Mouse (Mus musculus) left cerebral cortex, adult 6 months (tissue): ENCODE measurements around the gene Wfikkn1. TPM values are rescaled to one million over a fixed set of nuclear protein-coding genes. Genes with fewer than 3 reads are reported as not detected.

Source experiments
- long read RNA-seq, 2 experiments: library from polyadenylated mRNA; unstranded; transcript quantifications; one replicate each; pipeline ENCODE4 v2.0.0; 2019 to 2020
- polyA plus RNA-seq: library from polyadenylated mRNA; unstranded; fragments of <200 nt; fragmentation: Nextera tagmentation; gene quantifications from 2 replicates; pipeline ENCODE4 v1.2.3, GENCODE M21; 2021

Gene Wfikkn1
- 0.06 and 0.07 TPM in 2 replicates for polyA plus RNA-seq
- long read RNA-seq, experiment 1, partial matches to known transcripts: 0 of 2 reads
- long read RNA-seq, experiment 1, other reads (novel, unspliced or antisense): 2 of 2 reads
- long read RNA-seq, experiment 2: 0 reads

DNA sequence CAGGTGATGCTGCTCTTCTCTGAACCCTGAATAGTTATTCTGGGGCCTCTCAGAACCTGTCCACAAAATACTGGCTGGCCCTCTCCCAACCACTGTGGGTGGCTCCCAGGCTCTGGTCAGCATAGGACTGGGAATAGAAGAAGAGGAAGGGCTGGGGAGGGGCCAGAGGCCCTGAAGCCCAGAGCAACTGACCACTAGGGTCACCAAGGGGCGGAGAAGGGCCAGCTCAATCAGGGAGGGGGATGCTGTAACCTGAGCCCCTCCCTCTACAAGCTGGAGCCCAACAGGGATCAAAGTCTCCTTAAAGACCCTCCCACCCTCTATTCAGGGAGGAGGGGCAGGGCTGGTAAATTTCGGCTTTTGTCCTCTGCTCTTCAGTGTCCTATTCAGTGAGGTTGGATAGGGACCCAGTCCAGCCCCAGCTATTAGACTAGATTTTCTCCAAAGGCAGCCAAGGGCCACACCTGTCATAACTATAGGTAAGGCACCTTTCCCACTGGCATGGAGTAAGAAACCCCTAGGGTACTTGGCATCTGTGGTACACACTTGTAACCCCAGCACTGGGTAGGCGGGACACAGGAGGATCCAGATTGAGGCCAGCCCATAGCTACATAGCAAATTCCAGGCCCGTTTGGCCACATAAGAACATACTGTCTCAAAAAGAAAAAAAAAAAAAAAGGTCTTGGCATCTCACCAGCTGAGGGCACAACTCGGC, at the start of gene Wfikkn1:
Gene Wfikkn1, minus strand, starts transcription at position 663 of the 715 bp plus-strand sequence.

DNA sequence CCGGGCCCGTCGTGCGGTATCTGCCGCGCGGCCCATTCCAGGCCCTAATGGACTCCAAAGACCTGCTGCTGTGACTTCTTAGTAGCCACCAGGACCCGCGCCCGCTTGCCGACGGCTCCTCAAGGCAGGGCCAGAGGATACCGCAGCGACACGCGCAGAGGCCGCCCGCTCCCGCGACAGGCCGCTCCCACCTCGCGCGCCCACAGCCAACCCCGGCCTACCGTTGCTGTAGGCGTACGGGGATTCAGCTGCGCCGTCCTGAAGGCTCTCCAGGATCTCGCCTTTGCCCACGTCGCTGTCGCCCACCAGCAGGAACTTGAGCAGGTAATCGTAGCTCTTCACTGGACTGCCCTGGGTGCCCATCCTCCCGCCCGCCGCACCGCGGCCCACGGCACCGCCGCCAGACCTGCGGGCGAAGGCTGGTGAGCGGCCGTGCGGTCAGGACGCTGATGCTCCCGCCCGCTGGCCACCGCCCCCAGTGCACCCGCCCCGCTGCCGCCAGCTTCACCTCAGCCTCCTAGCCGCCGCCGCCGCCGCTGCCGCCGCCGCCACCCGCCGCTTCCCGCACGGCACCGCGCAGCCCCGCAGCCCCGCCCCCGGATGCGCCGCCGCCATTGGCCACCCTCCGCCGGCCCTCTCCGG, 38.6 kb upstream of the Wfikkn1 start, which contains the start of gene Rab40c:
Gene Rab40c, minus strand, starts transcription at position 584 of the 642 bp plus-strand sequence.

DNA sequence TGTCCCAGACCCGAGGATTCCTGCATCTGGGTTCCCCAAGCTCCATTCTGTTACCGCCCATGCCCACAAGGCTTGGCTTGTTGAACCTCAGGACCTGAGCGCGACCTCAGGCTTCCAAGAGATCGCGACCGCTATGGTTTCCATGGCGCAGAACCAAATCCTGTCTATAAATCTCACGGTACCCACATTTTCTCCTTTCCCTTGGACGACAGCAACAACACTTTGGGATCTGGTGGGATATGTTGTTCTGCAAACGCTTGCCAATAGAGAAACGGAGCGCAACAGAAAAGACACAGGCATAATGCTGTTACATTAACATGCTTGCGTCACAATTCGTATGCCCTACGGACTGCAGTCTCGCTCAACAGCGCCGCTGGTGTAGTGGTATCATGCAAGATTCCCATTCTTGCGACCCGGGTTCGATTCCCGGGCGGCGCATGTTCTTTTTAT, 5.9 kb downstream of the Wfikkn1 start, which contains the start of gene Mettl26:
Gene Mettl26, plus strand, starts transcription at position 354 of the 450 bp plus-strand sequence.

DNA sequence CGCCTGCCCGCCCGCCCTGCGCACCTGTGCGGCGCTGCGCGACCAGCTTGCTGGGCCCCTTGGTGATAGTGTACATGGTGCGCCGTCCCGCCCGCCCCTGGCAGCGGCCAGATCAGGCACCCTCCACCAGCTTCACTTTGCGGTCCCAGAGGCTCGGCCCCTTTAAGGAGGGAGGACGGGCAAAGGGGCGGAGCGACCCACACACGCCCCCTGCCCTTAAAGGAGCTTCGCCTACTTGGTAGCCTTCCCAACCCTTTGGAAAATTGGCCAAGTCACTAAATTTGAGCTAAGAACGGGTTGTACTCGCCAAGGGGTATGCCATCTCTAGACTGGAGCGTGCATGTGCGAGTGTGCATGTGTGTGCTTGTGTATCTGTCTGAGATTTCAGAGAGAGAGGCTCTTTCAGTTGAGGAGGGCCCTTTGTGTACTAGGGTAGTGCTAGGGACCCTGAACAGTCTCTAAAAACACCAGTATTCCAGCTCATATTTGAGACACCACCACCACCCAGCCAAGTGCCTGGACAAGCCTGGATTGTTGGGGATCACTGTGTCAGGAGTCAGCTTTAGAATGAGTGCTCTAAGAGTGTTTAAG, 12.0 kb downstream of the Wfikkn1 start, which contains the start of gene Mcrip2:
Gene Mcrip2, minus strand, starts transcription at position 164 of the 591 bp plus-strand sequence.

DNA sequence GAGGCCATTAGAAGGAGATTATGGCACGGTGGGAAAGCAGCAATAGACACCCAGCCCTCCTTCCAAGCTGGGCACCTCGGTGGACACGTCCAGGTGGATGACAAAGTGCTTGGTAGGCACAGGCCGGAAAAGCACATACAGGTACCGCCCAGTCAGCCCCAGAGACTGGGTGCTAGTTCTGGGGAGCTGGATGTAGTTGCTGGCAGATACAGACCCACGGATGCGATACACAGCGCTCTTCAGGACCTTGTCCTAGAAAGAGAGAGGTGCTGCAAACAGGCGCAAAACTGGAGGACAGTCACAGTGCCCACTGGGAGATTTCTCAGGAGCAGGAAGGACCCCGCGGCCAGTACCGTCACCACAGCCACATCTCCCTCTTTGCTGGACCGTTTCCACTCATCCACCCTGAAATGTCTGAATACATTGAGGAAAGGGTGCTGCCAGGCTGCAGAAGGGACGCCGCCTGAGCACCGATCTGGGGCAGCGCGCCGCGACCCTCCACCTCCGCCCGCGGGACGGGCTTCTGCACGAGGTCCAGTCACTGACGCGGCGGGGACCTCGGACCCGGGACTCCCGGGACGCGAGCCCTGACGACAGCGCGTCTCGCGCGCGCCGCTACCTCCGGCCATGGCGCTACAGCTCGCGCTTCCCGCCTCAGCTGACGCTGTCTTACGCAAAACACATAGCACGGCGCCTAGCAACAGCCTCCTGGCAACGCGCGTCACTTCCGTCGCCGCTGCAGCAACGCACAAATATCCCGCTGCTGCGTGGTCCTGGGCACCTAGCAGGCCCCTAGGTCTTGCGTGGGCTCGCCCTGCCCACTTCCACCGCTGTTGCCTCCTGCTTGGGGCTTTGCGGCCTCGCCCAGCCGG, 19.6 kb downstream of the Wfikkn1 start, which contains the start of gene Wdr90:
Gene Wdr90, minus strand, starts transcription at position 670 of the 872 bp plus-strand sequence.

DNA sequence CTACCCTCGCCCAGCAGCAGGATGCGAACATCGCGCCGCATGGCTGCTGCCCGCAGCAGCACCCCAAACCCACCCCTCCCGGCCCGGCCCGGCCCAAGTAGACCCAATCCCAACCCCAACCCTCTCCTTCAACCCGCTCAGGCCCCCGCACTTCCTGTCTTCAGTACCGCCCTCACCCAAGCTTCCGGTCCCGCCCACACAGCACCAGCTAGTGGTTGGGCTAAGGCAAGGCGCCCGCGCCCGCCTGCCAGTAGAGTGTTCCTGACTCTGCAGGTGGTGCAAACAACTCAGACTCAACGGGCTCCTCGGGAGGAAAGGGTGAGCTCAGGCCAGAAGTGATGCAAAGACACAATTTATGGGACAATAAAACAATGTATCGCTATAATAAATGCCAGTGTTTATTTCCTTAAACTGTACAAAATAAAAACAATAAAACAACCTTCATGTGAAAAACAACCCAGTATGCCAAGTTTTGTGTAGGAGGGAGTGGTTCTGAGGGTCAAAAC, 36.2 kb downstream of the Wfikkn1 start, which contains the start of gene Rhot2:
Gene Rhot2, minus strand, starts transcription at position 456 of the 506 bp plus-strand sequence.

DNA sequence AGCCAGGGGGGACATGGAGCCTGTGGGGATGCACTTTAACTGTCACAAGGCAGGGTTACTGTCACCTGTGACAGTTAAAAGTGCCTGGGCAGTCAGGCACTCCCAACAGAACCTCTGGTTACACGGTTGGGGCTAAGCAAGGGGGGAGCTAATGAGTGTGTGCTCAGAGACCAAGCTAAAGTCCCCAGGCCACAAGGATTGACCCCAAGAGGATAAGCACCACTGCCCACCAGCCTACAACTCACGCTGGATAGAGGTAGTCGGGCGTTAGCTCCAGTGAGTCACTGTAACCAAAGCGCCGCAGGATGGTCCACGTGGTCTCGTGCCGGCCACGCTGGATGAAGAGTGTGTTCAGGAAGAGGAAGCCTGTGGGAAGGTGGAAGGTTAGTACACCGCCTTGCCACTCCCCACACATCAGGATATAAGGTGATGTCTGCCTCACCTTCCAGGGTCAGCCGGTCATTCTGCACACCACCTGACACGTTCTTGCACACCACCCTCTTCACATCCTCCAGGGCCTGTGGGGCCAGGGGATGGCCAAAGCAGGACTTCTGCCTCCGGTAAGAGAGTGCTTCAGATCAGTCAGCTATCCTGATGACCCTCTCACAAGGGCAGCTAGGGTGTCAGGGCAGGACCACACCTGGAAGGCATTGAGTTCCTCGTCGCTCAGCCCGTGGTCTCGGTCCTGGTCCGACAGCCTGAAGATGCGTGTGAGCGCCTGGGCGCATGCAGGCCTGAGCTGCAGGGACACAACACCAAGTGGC, 39.4 kb downstream of the Wfikkn1 start, which contains the start of gene Gm20683:
Gene Gm20683, minus strand, starts transcription at position 647 of the 764 bp plus-strand sequence.

DNA sequence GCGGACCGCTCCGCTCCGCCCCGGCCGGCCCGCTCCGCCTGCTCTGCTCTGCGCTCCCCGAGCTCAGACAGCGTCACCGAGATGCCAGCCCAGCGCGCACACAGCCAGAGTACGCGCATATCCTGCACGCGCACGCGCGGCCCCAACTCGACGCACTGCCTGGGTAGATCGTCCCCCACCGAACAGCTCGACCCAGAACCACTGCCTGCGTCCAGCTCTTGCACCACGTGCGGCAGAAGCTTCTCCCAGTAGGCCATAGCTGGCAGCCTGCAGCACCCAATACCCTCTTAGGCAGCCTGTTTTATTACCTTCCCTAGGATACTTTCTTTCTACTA, 43.6 kb downstream of the Wfikkn1 start, which contains the start of gene Rhbdl1:
Gene Rhbdl1, minus strand, starts transcription at position 220 of the 335 bp plus-strand sequence.

DNA sequence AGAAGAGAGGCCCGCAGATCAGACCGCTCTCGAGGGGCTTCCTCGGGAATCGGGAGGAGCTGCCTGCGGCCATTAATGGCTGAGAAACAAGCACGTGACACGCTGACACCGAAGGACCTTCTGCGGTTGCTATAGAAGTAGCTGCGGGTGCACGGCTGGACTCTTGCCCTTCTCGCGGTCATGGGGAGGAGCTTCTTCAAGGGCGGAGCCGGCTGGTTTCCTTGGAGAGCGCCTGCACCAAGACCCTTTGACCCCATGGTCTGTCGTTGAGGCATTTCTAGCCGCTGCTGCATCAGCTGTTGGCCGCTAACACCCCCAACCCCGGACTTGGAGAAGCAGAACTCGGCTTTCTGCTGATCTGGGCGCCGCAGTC, 47.4 kb downstream of the Wfikkn1 start, which contains the start of gene Stub1:
Gene Stub1, minus strand, starts transcription at position 114 of the 373 bp plus-strand sequence.

DNA sequence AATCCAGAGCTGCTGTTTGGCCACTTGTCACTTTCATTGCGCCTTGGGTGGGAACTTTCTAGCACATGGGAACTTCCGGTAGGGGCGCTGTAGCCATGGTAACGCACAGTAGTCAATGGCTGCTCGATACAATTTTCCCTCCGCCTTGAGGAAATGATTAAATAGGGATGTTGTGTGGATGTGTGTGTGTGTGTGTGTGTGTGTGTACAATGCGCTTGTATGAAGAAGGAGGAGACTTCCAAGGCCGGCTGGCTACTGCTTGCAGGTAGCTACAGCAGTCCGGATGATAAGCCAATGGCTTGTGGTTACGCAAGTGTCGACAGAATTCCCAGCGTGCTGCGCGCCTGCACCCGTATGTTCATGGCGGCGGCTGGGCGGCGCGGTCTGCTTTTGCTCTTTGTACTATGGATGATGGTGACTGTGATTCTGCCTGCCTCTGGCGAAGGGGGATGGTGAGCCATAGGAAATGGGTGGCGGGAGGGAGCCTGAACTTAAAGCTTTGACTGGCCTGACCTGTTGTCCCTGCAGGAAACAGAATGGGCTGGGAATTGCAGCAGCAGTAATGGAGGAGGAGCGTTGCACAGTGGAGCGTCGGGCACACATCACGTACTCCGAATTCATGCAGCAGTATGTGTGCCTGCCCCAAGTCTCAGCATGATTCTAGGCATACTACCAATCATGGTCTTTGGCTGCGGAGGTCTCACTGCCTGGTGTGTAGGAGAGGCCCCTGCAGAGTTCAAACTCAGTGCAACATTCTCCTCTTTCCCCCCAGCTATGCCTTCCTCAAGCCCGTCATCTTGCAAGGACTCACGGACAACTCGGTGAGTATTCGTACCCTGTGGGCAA, 51.7 kb downstream of the Wfikkn1 start, which contains the start of gene Jmjd8:
Gene Jmjd8, plus strand, starts transcription at position 156 of the 846 bp plus-strand sequence.

Other genes starting within 250 kb of the Wfikkn1 start
- 835 and 992 TPM in 2 replicates for gene Gng13, start 163.7 kb downstream of the Wfikkn1 start, polyA plus RNA-seq
- gene Chtf18, start 153.4 kb downstream of the Wfikkn1 start, polyA plus RNA-seq: 0.97 and 1.5 TPM in 2 replicates
- gene Rpusd1, start 153.2 kb downstream of the Wfikkn1 start, polyA plus RNA-seq: 59.3 and 64.4 TPM in 2 replicates
- gene Mslnl, start 144.8 kb downstream of the Wfikkn1 start, polyA plus RNA-seq: 0.20 and 0.21 TPM in 2 replicates
- 0.72 and 1.0 TPM in 2 replicates for gene Msln, start 126.5 kb downstream of the Wfikkn1 start, polyA plus RNA-seq
- 27.4 and 37.4 TPM in 2 replicates for gene Narfl, start 107.1 kb downstream of the Wfikkn1 start, polyA plus RNA-seq
- gene Haghl, start 95.2 kb downstream of the Wfikkn1 start, polyA plus RNA-seq: 114 and 123 TPM in 2 replicates
- 0.31 and 0.39 TPM in 2 replicates for gene Ccdc78, start 94.3 kb downstream of the Wfikkn1 start, polyA plus RNA-seq
- 147 and 187 TPM in 2 replicates for gene Fam173a, start 88.0 kb downstream of the Wfikkn1 start, polyA plus RNA-seq
- gene AC134908.4, start 85.2 kb downstream of the Wfikkn1 start, polyA plus RNA-seq: 4.0 and 5.4 TPM in 2 replicates
- 11.7 and 12.8 TPM in 2 replicates for gene Metrn, start 83.7 kb downstream of the Wfikkn1 start, polyA plus RNA-seq
- 213 and 331 TPM in 2 replicates for gene Fbxl16, start 71.8 kb downstream of the Wfikkn1 start, polyA plus RNA-seq
- 12.1 and 16.0 TPM in 2 replicates for gene Wdr24, start 57.2 kb downstream of the Wfikkn1 start, polyA plus RNA-seq
- 31.5 and 33.5 TPM in 2 replicates for gene Jmjd8, start 52.0 kb downstream of the Wfikkn1 start, polyA plus RNA-seq
- 348 and 416 TPM in 2 replicates for gene Stub1, start 47.5 kb downstream of the Wfikkn1 start, polyA plus RNA-seq
- gene Rhbdl1, start 43.6 kb downstream of the Wfikkn1 start, polyA plus RNA-seq: 10.7 and 55.8 TPM in 2 replicates
- 1.4 and 5.1 TPM in 2 replicates for gene Gm20683, start 39.1 kb downstream of the Wfikkn1 start, polyA plus RNA-seq
- 7.3 and 8.2 TPM in 2 replicates for gene Rhot2, start 36.0 kb downstream of the Wfikkn1 start, polyA plus RNA-seq
- 1.5 and 2.0 TPM in 2 replicates for gene Wdr90, start 19.4 kb downstream of the Wfikkn1 start, polyA plus RNA-seq
- gene Mcrip2, start 12.1 kb downstream of the Wfikkn1 start, polyA plus RNA-seq: 35.6 and 38.4 TPM in 2 replicates
- 65.7 and 79.7 TPM in 2 replicates for gene Mettl26, start 5.8 kb downstream of the Wfikkn1 start, polyA plus RNA-seq
- gene Rab40c, start 38.9 kb upstream of the Wfikkn1 start, polyA plus RNA-seq: 8.7 and 18.7 TPM in 2 replicates
- 94.5 and 96.0 TPM in 2 replicates for gene Pigq, start 64.1 kb upstream of the Wfikkn1 start, polyA plus RNA-seq
- 0.26 and 0.48 TPM in 2 replicates for gene Nhlrc4, start 64.1 kb upstream of the Wfikkn1 start, polyA plus RNA-seq
- gene A930017K11Rik, start 71.7 kb upstream of the Wfikkn1 start, polyA plus RNA-seq: 0.49 and 0.78 TPM in 2 replicates
- 9.2 and 14.4 TPM in 2 replicates for gene Capn15, start 104.9 kb upstream of the Wfikkn1 start, polyA plus RNA-seq
- 7.5 and 13.3 TPM in 2 replicates for gene Rab11fip3, start 188.7 kb upstream of the Wfikkn1 start, polyA plus RNA-seq
- gene Decr2, start 209.5 kb upstream of the Wfikkn1 start, polyA plus RNA-seq: 39.5 and 46.4 TPM in 2 replicates
- 6.0 and 6.4 TPM in 2 replicates for gene Nme4, start 214.7 kb upstream of the Wfikkn1 start, polyA plus RNA-seq
- gene Tmem8, start 232.4 kb upstream of the Wfikkn1 start, polyA plus RNA-seq: 3.1 TPM in 2 replicates
- gene Mrpl28, start 242.6 kb upstream of the Wfikkn1 start, polyA plus RNA-seq: 164 and 186 TPM in 2 replicates